Mouse (Mus musculus) right cerebral cortex, postnatal 10 days (tissue): ENCODE results near the gene Ttll13.

Experiments
- DNase-seq, 2 experiments: peaks; one replicate each; pipeline ENCODE4 v3.0.0; 2021; ENCODE audit warnings: low spot score in 2 of 2

Ttll13 gene

DNA sequence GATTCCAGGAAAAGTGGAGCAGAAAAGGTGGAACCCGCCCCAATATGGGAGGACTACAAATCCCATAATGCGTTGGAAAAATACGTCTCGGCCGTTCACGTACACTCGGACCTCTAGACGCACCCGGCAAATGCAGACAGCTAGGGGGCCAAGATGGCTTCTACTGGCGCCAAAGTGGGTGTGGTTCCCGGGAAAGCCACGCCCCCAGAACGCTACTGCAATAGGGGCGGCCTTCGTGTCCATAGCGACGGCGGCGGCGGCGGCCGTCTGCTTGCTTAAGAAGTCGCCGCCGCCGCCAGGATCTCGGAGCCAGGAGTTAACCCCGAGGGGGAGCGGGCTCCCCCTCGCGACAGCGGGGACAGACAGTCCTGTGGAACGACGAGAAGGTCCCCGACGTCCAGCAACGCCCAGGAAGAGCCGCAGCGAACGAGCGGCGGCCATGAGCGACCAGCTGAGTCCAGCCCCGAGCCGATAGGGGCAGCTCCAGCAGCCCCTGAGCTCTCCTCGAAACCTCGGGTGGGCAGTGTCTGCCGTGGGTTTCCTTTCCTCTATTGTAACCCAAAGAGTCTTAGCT, at the start of gene Ttll13:
TSS of gene Ttll13 (plus strand) at position 229 of the 574 bp plus-strand sequence.
- DNase-seq = peak; percentile 98 to 99

GRCm38 (mm10) chr7:80197371-80197770, 48.8 kb upstream of the Ttll13 start:
- no peak for DNase-seq

DNA sequence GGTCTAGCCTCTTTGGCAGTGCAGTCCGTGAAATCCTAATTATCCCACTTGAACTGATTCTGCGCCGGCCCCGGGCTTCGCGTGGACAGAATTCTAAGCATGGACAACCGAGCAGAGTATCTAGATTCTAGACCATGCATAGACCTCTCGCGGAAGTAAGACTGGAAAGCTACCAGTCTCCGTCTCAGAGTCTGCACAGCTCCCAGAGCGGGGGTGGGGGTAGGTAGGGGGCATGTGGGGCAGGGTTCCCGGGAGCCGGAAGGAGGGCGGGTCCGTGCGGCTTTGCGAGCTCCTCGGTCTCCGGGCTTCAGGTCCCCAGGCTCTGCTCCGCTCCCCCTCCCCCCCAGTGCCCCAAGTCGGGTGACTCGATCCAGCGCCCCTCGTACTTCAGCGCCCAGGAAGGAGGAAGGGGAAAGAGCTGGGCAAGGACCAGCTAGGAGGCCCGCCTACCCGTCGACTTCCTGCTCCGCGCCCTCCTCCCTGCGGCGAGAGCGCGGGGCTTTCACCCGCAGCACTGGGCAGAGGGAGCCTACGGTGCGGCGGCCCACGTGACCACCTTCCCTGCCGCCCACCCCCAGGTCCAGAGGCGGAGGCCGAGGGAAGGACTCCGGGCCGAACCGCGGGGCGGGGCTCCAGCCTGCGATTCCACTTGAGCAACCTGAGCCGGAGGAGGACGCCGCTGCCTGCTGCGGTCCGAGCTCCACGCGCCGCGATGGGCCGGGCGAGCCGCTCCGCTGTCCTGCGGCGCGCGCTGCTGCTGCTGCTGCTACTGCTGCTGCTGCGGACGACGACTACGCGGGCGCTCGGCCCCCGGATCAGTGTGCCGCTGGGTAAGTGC, 48.0 kb upstream of the Ttll13 start:
- peak; percentile 84 to 89 for DNase-seq

- no peak for DNase-seq
These were observed 47.3 kb upstream of the Ttll13 start for GRCm38 (mm10) chr7:80198863-80199262.

- DNase-seq = no peak
These were observed 46.9 kb upstream of the Ttll13 start for GRCm38 (mm10) chr7:80199286-80199685.

- no peak for DNase-seq
These were observed 46.2 kb upstream of the Ttll13 start for GRCm38 (mm10) chr7:80199851-80200587.

DNA sequence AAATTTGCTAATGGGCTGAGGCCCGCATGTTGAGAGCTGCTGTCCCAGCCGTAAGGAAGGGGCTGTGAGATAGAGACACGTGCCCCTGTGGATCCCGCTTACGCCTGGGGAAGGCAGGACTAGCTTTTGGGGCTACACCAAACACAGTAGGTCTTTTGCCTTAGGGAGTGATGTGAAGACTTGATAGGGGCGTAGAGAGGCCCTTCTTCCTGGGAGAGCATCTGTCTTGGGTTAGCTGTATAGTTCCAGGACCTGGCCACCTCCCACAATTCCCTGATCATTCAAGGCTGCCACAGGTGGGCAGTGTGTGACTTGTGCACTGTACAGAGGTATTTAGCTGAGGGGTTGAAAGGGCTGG, 45.6 kb upstream of the Ttll13 start:
- DNase-seq = no peak

GRCm38 (mm10) chr7:80200963-80201539, 45.1 kb upstream of the Ttll13 start:
- no peak for DNase-seq

DNA sequence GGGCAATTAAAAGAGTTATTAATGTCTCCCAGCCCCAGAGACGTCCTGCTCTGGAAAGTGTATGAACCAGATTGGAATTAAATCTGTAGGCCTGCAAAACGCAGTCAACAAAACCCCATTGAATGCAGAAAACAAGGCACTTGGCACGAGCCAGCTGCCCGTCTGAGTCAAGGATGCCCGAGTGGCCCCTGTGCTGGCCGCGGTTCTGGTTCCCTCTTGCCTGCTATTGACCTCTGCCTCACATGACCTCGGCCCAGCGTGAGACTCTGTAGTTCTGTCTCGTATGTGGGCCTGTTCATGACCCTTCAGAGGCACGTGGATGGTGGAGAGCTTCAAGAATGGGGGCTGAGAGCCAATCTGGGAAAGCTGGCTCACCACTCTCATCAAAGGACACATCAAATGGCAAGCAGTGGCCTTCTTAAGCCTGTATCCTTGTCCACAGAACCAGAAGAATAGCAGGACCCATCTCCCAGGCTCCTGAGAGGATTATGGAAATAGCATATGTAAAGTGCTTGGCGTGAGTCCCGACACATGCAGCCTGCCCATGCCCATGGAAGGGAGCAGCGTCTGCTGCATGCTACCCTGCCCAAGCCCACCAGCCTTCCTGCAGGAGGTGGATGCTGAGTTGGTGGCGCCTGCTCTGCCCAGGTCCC, 44.2 kb upstream of the Ttll13 start:
- DNase-seq = peak in 1 of 2 experiments; percentile 67

- no peak for DNase-seq
These were observed 43.2 kb upstream of the Ttll13 start for GRCm38 (mm10) chr7:80202961-80203360.

GRCm38 (mm10) chr7:80203638-80204096, 42.5 kb upstream of the Ttll13 start:
- no peak for DNase-seq

GRCm38 (mm10) chr7:80204362-80204761, 41.8 kb upstream of the Ttll13 start:
- no peak for DNase-seq

DNA sequence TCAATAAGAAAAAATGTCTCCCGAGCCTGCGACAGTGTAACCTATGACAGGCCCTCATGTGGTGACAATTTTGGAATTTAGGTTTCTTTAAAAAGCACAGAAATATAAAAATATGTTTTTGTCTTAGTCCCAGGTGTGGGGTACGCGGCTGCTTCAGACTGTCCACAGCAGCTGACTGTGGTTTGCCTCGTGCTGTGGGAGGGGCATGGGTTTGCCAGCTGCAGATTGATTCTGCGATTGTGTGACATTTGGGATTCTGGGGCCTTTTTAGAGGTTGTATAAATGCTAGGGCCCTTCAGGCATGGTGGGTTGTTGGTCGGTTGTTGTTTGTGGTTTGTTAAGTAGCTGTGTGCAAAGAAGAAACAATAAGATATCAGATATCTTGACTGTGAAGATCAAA, 41.2 kb upstream of the Ttll13 start:
- DNase-seq = no peak

DNA sequence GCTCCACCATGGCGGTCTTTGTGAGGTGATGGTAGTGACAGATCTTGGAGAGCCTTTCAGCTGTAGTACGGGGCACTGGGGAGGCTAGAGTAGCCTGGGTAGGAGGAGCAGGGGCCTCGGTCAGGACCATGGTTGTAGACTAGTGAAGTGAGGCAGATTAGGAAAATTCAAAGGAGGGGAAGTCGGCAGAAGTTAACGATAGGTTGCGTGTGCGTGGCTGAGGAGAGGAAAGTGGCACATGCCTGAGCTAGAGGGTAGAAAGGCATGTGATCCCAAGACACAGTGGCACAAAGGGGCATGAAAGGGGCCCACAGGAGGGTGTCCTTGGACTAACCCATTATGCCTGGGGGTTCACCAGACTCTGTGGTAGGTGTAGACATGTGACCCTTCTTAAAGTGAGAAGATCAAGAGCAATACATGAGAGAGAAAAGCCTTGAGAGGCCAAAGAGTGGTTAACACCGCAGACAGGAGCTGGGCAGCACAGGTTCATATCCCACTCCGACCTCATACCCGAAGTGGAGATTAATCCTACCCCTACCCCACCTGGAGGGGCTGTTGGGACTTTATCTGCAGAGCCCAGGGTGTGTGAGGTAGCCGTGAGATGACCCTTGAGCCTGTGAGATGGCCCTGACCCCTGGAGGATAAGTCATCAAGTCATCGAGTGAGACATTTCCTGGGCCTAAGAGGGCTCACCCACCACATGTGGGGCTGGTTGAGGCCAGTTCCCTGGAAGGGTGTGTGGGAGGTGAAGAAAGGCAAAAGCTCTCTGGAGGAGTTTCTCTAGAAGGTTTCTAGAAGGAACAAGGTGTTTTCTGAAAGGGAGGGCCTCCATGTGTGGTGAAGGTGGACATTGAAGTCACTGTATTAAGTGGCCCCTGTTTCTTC, 40.2 kb upstream of the Ttll13 start:
- DNase-seq = no peak

DNA sequence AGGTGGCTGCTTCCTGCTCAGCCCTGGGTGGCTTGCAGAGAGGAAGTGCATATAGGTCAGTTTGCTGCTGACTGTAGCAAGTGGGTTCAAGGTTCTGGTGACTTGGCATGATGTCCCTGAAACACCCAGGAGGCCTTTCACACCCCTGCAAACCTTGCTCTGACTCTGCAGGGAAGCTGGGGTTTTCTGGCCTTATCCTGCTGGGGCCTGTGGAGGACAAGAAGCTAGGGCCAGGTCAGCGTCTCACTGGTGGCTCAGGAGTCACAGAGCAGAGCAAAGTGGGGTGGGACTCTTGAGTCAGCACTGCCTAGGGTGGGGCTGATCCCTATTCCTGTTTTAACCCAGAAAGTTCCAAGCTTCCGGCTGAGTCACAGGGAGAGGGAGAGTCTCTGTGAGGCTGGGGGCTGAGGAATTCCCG, 38.9 kb upstream of the Ttll13 start:
- DNase-seq = no peak

DNA sequence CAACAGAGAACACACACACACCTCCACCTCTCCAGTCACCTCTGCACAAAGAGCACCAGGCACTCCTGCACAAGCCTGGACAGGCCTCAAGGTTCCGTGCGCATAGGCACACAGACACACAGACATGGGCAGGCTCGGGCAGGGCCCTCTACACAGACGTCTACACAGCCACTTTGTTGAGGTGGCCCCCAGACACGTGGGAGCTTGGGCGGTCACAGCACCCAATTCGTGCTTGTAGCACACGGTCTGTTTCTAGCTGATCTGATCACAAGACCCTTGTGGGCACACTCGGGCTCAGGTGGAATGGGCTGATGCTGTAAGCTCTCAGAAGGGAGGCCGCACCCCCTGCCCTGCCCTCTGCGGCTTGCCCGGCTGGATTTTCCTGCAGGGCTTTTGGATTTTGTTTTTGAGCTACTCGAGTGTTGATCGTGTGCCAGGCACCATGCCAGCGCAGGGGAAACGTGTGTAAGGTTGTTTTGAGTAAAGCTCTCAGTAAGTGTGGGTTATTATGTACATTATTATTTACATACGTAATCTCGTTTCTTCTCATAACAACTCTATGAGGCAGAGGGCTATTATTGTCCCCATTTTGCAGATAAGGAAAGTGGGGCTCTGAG, 38.0 kb upstream of the Ttll13 start:
- DNase-seq = no peak

DNA sequence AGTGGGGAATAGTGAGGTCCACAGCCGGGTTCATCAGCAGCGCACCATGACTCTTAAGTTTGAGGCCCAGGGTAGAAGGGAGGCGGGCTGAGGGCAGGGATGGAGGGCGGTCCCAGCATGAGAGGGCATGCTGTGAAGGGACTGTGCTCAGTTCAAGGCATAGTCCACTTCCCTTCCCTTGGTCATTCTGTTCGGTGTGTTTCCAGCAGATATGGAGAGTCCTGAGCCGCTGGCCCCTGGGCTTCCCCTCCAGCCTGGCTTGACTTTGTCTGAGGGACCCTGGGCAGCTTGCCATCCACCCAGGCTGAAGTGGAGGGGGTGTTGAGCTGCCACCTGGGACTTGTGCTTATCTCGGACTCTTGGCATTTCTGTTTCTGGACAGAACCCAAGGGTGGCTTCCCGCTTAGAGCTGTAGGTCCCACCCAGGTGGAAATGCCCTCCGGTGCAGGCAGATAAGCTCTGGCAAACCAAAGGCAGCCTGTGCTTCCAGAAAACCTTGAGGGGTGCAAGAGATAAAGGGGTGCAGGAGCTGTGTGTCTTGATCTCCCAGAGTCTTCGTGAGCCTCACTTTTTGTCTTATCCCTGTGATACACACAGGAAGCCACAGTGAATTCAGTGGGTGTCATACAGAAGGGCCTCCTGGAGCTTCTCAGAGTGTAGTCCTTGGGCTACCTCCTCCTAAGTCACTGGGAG, 37.3 kb upstream of the Ttll13 start:
- peak in 1 of 2 experiments; percentile 54 for DNase-seq

- DNase-seq = no peak
These were observed 36.5 kb upstream of the Ttll13 start for GRCm38 (mm10) chr7:80209669-80210068.

DNA sequence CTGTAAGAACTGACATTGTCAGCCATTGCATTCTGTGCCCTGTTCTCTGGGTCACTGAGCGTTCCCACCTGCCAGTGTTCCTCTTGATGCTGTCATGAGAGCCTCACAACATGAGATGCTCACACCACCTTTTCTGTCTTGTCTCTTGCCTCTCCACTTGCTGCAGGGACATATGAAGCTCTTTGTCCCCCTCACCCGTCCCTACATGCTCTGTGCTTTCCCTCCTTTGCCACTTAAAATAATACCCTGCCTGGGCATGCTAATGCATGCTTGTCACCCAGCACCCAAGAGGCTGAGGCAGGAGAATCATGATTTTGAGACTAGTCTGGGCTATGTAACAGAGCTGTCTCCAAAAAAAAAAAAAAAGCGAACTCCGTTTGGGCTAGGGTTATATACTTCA, 35.2 kb upstream of the Ttll13 start:
- no peak for DNase-seq

DNA sequence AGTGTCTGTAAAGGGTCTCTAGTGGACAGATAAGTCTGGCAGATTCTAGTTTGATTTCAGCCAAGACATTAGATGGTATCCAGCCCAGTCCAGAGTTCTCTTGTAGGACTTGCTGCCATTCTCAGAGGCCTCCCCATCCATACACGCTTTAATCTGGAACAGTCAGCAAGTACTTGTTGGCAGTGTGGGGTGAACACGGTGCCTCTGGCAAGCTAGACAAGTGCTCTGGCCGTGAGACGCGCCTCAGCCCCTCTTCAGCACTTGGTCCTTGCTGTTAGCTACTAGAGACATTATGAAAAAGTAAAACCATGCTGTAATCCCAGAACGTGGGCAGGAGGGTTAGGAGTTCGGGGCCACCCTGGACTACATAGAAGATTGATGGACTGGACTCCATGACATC, 32.6 kb upstream of the Ttll13 start:
- no peak for DNase-seq
